Mouse (Mus musculus) olfactory bulb, adult 2 months (tissue): ENCODE data around the gene Zmym5.

Experiments used
- CTCF ChIP-seq: fragments of 200-500 bp; IDR thresholded peaks from 2 replicates; pipeline ENCODE4 v1.5.1; 2012; ENCODE audit warnings: low read depth, mild to moderate bottlenecking, low read length, moderate library complexity; ENCODE audit not compliant: insufficient read depth
- POLR2A ChIP-seq: fragments of 200-500 bp; IDR thresholded peaks from 2 replicates; pipeline ENCODE4 v1.6.1; 2012; ENCODE audit warnings: mild to moderate bottlenecking, low read depth, low read length, moderate library complexity; ENCODE audit not compliant: insufficient read depth

- TF ChIP-seq CTCF: no peak
- TF ChIP-seq POLR2A: no peak
Observed at GRCm38 (mm10) chr14:56812520-56813036, 1.1 kb upstream of the Zmym5 start.
